Mouse (Mus musculus) neural tube, embryonic 14.5 days (tissue): ENCODE data around the gene Sppl3. TPM values are rescaled to one million over a fixed set of nuclear protein-coding genes. Genes with fewer than 3 reads are reported as not detected.

Experiments used
- ATAC-seq: fragments of 200-750 bp; cut with Nextera tagmentation; 2 replicates; pipeline ENCODE4 v1.8.0; 2017; ENCODE audit warnings: low read depth, mild to moderate bottlenecking, moderate TSS enrichment, moderate library complexity
- H3K27ac ChIP-seq: fragments of 300-500 bp; sonication (generic); 2 replicates; pipeline ENCODE4 v1.5.1; 2014; ENCODE audit warnings: low read depth, mild to moderate bottlenecking, control low read depth, low read length, moderate library complexity, mixed read lengths
- H3K27me3 ChIP-seq: fragments of 300-500 bp; sonication (generic); 2 replicates; pipeline ENCODE4 v1.6.1; 2014; ENCODE audit warnings: low read length; ENCODE audit not compliant: control insufficient read depth, insufficient read depth
- H3K36me3 ChIP-seq: fragments of 300-500 bp; sonication (generic); 2 replicates; pipeline ENCODE4 v1.6.1; 2014; ENCODE audit warnings: low read length, mixed read lengths; ENCODE audit not compliant: control insufficient read depth, insufficient read depth
- H3K4me1 ChIP-seq: fragments of 300-500 bp; sonication (generic); 2 replicates; pipeline ENCODE4 v1.6.1; 2014; ENCODE audit warnings: low read length; ENCODE audit not compliant: control insufficient read depth, insufficient read depth
- H3K4me2 ChIP-seq: fragments of 300-500 bp; sonication (generic); 2 replicates; pipeline ENCODE4 v1.6.1; 2014; ENCODE audit warnings: mild to moderate bottlenecking, low read depth, low read length, control low read depth
- H3K4me3 ChIP-seq: fragments of 300-500 bp; sonication (generic); 2 replicates; pipeline ENCODE4 v1.5.1; 2014; ENCODE audit warnings: low read depth, low read length, control low read depth, mixed read lengths
- H3K9ac ChIP-seq: fragments of 300-500 bp; sonication (generic); replicated peaks from 2 replicates; pipeline ENCODE4 v1.6.1; 2014; ENCODE audit warnings: low read depth, mild to moderate bottlenecking, control low read depth, low read length, mixed read lengths
- H3K9me3 ChIP-seq: fragments of 300-500 bp; sonication (generic); 2 replicates; pipeline ENCODE4 v1.6.1; 2016; ENCODE audit warnings: low read length; ENCODE audit not compliant: control insufficient read depth
- WGBS: fragments of 180-500 bp; shearing (Covaris S2); extraction: QIAGEN DNeasy Blood & Tissue Kit; methylation state at CpG from one replicate; pipeline ENCODE4 v1.1.7; 2014; 5-methylcytosine and 5-hydroxymethylcytosine counted together
- polyA plus RNA-seq: library from polyadenylated mRNA; unstranded; fragments of >200 nt; fragmentation: Nextera tagmentation; extraction: Ambion mirVana; gene quantifications from 2 replicates; pipeline ENCODE4 v1.2.1, GENCODE M21; 2014

Gene Sppl3
- polyA plus RNA-seq, 1 experiment from 2014 or later: 32.7 TPM

DNA sequence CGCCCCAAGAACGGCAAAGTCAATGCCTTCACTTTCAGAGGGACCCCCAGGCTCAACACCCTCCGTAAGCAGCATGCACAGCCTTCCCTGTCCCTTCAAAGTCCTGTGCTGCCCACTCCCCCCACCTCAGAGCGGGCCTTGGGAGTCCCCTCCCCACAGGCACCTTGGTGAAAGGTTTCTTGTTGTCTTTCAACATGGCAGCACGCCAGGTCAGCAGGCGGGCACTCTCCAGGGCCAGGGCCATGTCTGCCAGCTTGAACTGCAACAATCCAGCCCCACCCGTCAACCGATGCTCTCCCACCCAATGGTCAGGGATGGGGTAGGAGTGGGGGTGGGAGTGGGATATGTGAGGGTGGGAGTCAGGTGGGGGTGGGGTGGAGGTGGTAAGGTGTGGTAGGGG is 100.2 kb downstream of the Sppl3 start:
- Histone ChIP-seq H3K9ac (no peak overlapping the region), H3K4me2 (no peak overlapping the region), H3K4me1 (no peaks in the 10 kb centered on the region), H3K27me3 (no peaks in the 10 kb centered on the region), H3K36me3 (no peaks in the 10 kb centered on the region; the same call in 1 of the 2 replicates), H3K27ac (no peak overlapping the region), H3K9me3 (no peaks in the 10 kb centered on the region), H3K4me3 (no peak overlapping the region)
- ATAC-seq: no peak
- 82% methylated on average over 8 of the region's 8 CpGs for WGBS

DNA sequence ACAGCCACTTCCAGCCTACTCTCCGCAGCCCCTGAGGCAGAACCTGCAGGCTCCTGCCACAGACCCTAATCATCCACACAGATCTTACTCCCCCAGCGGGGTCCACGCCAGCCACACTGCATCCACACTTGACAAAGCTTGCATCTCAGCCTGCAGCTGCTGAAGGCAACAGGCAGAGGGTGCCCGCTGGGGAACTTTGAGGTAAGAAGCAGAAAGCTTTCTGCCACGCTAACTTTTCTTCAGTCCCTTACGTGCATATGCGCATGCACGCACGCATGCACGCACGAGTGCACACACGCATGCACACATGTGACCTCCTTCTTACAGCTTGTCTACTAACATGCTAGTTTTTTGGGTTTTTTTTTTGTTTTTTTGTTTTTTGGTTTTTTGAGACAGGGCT is 102.3 kb downstream of the Sppl3 start:
- peaks cover 3% of the 10 kb centered on the region; the same call in 1 of the 2 replicates for H3K36me3 ChIP-seq
- H3K27ac ChIP-seq: no peak overlapping the region
- H3K4me2 ChIP-seq: no peak overlapping the region
- H3K9me3 ChIP-seq: no peaks in the 10 kb centered on the region
- H3K9ac ChIP-seq: no peak overlapping the region
- H3K4me1 ChIP-seq: no peaks in the 10 kb centered on the region
- no peaks in the 10 kb centered on the region for H3K27me3 ChIP-seq
- ATAC-seq: no peak
- no peak overlapping the region for H3K4me3 ChIP-seq
- WGBS: 94% methylated on average over 12 of the region's 12 CpGs

GRCm38 (mm10) chr5:115114501-115114900 is 103.6 kb downstream of the Sppl3 start:
- H3K4me1 ChIP-seq: 0 out of 2 replicates have a peak, but pooled peaks cover 3% of the 10 kb centered on the region
- H3K4me3 ChIP-seq: no peak overlapping the region
- no peak overlapping the region for H3K27ac ChIP-seq
- no peak overlapping the region for H3K4me2 ChIP-seq
- H3K9ac ChIP-seq: no peak overlapping the region
- no peak for ATAC-seq
- no peaks in the 10 kb centered on the region for H3K27me3 ChIP-seq
- 91% methylated on average over 8 of the region's 8 CpGs for WGBS
- H3K9me3 ChIP-seq: no peaks in the 10 kb centered on the region
- H3K36me3 ChIP-seq: peaks cover 3% of the 10 kb centered on the region; the same call in 1 of the 2 replicates

GRCm38 (mm10) chr5:115116426-115116825 is 105.5 kb downstream of the Sppl3 start:
- no peaks in the 10 kb centered on the region for H3K27me3 ChIP-seq
- H3K9me3 ChIP-seq: no peaks in the 10 kb centered on the region
- ATAC-seq: no peak
- 93% methylated on average over 3 of the region's 3 CpGs for WGBS
- H3K36me3 ChIP-seq: peaks cover 3% of the 10 kb centered on the region; the same call in 1 of the 2 replicates
- no peak overlapping the region for H3K9ac ChIP-seq
- H3K4me3 ChIP-seq: no peak overlapping the region
- H3K4me2 ChIP-seq: no peak overlapping the region
- 0 out of 2 replicates have a peak, but pooled peaks cover 3% of the 10 kb centered on the region for H3K4me1 ChIP-seq
- H3K27ac ChIP-seq: no peak overlapping the region

DNA sequence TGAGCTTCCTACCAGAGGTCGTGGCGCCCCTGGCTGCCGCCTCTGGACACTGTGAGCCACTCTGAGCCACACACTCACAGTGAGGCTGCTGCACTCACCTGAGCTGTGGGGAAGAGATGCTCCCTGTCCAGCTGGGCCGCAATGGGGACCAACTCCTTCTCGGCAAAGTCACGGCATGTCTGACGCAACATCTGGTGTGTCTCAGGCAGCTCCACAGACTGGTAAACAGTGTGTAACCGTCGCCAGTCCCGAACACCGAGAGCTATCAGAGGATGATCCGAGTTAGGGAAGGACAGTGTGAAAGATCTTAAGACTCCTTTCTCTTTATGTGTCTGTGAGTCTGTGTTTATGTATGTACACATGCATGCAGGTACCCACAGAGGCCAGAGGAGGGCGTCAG is 106.5 kb downstream of the Sppl3 start:
- H3K27ac ChIP-seq: no peak overlapping the region
- H3K9me3 ChIP-seq: no peaks in the 10 kb centered on the region
- no peak overlapping the region for H3K4me2 ChIP-seq
- no peak overlapping the region for H3K4me3 ChIP-seq
- H3K4me1 ChIP-seq: 0 out of 2 replicates have a peak, but pooled peaks cover 3% of the 10 kb centered on the region
- 96% methylated on average over 13 of the region's 13 CpGs for WGBS
- H3K9ac ChIP-seq: no peak overlapping the region
- no peaks in the 10 kb centered on the region for H3K27me3 ChIP-seq
- ATAC-seq: no peak
- H3K36me3 ChIP-seq: 0 out of 2 replicates have a peak, but pooled peaks cover 3% of the 10 kb centered on the region

- Histone ChIP-seq H3K4me1 (0 out of 2 replicates have a peak, but pooled peaks cover 3% of the 10 kb centered on the region), H3K27me3 (no peaks in the 10 kb centered on the region), H3K4me3 (peak within 1 kb of the TSS; percentile 54), H3K36me3 (0 out of 2 replicates have a peak, but pooled peaks cover 3% of the 10 kb centered on the region), H3K9ac (peak within 1 kb of the TSS; percentile 63), H3K27ac (no peak within 1 kb of the TSS), H3K4me2 (peak within 1 kb of the TSS; percentile 72), H3K9me3 (no peaks in the 10 kb centered on the region)
- ATAC-seq: peak; percentile 80
- under 1% methylated on average over 37 of the region's 39 CpGs for WGBS
Observed at GRCm38 (mm10) chr5:115118961-115119570, 108.1 kb downstream of the Sppl3 start, which contains the start of gene Acads. Acads (minus strand) TSS chr5:115119346.

DNA sequence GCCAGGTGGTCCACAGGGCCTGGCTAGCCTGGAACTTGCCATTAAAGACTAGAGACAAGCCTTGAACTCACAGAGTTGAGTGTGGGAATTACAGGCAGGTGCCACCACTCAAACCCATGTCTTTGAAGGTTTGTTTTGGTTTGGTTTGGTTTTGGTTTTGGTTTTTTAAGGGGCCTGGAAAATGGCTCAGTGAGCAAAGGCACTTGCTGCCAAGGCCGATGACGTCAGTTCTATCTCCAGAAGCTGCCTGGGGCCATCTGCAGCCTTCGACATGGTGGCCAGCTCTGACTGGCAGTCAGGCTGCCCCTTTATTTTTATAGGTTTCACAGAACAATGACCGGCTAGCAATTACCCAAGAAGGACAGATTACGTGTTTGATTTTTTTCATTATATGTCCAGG is 110.0 kb downstream of the Sppl3 start:
- Histone ChIP-seq H3K4me1 (peaks cover 5% of the 10 kb centered on the region; the same call in 1 of the 2 replicates), H3K4me2 (no peak overlapping the region), H3K4me3 (no peak overlapping the region), H3K9ac (no peak overlapping the region), H3K27me3 (no peaks in the 10 kb centered on the region), H3K9me3 (no peaks in the 10 kb centered on the region), H3K36me3 (peaks cover 5% of the 10 kb centered on the region; the same call in 1 of the 2 replicates), H3K27ac (no peak overlapping the region)
- 52% methylated on average over 5 of the region's 5 CpGs for WGBS
- no peak for ATAC-seq

DNA sequence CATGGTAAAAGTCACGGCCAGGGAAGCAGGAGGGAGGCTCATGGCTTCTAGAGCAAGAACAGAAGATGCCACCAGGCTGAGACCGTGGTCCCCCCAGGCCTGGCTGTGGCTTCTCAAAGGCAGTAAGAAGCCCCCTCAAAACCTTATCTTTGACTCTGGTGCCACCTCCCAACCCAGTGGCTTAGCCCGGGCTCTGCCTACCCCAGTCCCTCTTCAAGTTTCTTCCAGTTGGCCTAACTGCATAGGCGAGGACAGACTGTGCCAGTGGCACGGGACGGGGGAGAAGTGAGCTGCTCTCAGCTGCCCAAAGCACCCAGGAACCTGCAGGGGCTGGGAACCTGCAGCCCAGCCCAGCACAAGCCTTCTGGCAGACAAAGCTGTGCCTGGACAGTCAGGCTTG is 113.8 kb downstream of the Sppl3 start:
- peaks cover 3% of the 10 kb centered on the region; the same call in 1 of the 2 replicates for H3K4me1 ChIP-seq
- no peak overlapping the region for H3K4me2 ChIP-seq
- no peaks in the 10 kb centered on the region for H3K9me3 ChIP-seq
- 95% methylated on average over 6 of the region's 6 CpGs for WGBS
- H3K27me3 ChIP-seq: no peaks in the 10 kb centered on the region
- peaks cover 36% of the 10 kb centered on the region for H3K36me3 ChIP-seq
- no peak for ATAC-seq
- no peak overlapping the region for H3K27ac ChIP-seq
- no peak overlapping the region for H3K4me3 ChIP-seq
- H3K9ac ChIP-seq: no peak overlapping the region

GRCm38 (mm10) chr5:115125211-115125871 is 114.4 kb downstream of the Sppl3 start:
- Histone ChIP-seq H3K4me1 (peaks cover 3% of the 10 kb centered on the region; the same call in 1 of the 2 replicates), H3K4me2 (no peak overlapping the region), H3K36me3 (peaks cover 39% of the 10 kb centered on the region), H3K9me3 (no peaks in the 10 kb centered on the region), H3K27ac (peak overlapping the region; percentile 28; the same call in 1 of the 2 replicates), H3K27me3 (no peaks in the 10 kb centered on the region), H3K4me3 (no peak overlapping the region), H3K9ac (no peak overlapping the region)
- peak; percentile 82 for ATAC-seq
- WGBS: 20% methylated on average over 24 of the region's 24 CpGs
